Mouse (Mus musculus) brown adipose tissue, adult 24 weeks (tissue): ENCODE data around the gene Cecr2. TPM values are rescaled to one million over a fixed set of nuclear protein-coding genes. Genes with fewer than 3 reads are reported as not detected.
"Not testable (repeated sequence)": the region's sequence is repeated elsewhere in the genome, so short reads cannot be mapped to it uniquely, and the experiment has no call there.

Experiments
- H3K27ac ChIP-seq: fragments of 200-500 bp; replicated peaks from 2 replicates; pipeline ENCODE4 v1.5.1; 2012; ENCODE audit warnings: low read depth, mild to moderate bottlenecking, low read length
- H3K4me1 ChIP-seq: fragments of 200-500 bp; 2 replicates; pipeline ENCODE4 v1.6.1; 2012; ENCODE audit warnings: low read length, mixed read lengths; ENCODE audit not compliant: control insufficient read depth, insufficient read depth, insufficient read length
- H3K4me3 ChIP-seq: fragments of 200-500 bp; 2 replicates; pipeline ENCODE4 v1.5.1; 2012; ENCODE audit warnings: low read depth, mild to moderate bottlenecking, low read length, moderate library complexity; ENCODE audit not compliant: insufficient read depth
- polyA plus RNA-seq: library from polyadenylated mRNA; stranded (reverse); fragments of >200 nt; gene quantifications from 2 replicates; pipeline ENCODE4 v1.2.4, GENCODE M21; 2012; ENCODE audit not compliant: missing spikeins, insufficient read depth, insufficient read length

Cecr2 gene
- polyA plus RNA-seq, 1 experiment: 8.7 TPM

DNA sequence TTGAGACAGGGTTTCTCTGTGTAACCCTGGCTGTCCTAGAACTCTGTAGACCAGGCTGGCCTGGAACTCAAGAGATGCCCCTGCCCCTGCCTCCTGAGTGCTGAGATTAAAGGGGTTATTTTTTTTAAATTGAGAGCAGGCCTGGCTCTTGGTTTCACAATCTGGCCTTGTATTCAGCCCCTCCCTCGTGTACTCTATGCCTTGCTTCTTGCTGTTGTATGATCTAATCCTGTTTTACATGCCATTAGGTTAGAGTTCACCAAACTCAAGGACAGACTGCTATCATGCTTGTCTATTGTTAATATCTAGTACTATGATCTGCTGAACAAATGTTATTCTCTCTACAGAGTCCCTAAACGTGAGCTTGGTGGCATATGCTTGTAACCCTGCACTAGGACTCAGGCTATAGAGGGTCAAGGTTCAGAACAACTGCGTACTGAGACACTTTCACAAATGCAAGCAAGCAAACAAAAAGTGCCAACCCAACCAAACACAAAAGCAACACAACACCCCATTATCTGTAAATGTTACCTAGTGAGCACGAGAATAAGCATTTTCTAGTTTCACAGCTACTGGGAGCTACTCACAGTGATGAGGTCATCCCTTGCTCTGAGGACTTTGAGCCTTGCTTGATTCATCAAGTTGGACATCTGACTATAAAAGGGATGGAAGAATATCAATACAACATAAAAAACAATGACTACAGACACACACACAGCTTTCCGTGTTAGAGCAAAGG, 141.0 kb downstream of the Cecr2 start:
- H3K4me1 ChIP-seq: no peaks in the 10 kb centered on the region
- peak overlapping the region; percentile 33; the same call in 1 of the 2 replicates for H3K27ac ChIP-seq
- H3K4me3 ChIP-seq: no peak overlapping the region

GRCm38 (mm10) chr6:120807738-120808081, 141.5 kb downstream of the Cecr2 start:
- H3K4me3 ChIP-seq: no peak overlapping the region
- peak overlapping the region; percentile 33; the same call in 1 of the 2 replicates for H3K27ac ChIP-seq
- no peaks in the 10 kb centered on the region for H3K4me1 ChIP-seq

DNA sequence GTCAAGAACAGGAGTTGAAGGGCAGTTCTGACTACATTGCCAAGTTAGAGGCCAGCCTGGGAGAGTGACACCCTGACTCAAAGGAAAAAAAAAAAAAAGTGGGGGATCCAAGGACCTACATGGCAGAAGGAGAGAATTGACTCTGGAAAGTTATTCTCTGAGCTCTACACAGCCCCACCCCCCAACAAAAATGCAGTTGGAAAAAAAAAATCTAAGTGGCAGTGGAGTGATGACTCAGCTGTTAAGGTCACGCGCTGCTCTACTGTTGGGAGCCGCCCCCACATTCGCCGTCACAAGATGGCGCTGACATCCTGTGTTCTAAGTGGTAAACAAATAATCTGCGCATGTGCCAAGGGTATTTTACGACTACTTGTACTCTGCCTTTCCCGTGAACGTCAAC, 145.8 kb downstream of the Cecr2 start:
- not testable (repeated sequence) for H3K4me1 ChIP-seq, H3K4me3 ChIP-seq, H3K27ac ChIP-seq

DNA sequence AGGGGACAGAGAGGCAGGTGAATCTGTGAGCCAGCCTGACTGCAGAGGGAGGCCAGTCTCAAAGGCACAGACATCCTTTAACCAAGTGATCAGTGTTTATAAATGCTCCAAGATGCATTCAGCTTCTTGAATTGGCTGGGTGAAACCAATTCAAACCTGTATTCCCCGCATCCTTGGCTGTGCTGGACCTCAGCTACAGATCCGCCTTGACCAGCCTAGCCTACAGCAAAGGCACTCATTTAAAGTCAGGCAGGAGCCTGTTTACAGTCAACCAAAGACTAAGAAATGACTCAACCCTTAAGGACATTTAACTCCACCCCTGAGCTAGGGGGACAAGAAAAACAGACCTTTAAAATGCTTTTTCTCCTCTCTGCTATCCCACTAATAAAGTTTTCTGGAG, 153.1 kb downstream of the Cecr2 start:
- no peak overlapping the region for H3K27ac ChIP-seq
- peaks cover 11% of the 10 kb centered on the region for H3K4me1 ChIP-seq
- no peak overlapping the region for H3K4me3 ChIP-seq

- H3K4me3 ChIP-seq: no peak overlapping the region
- no peak overlapping the region for H3K27ac ChIP-seq
- peaks cover 11% of the 10 kb centered on the region for H3K4me1 ChIP-seq
Observed at GRCm38 (mm10) chr6:120820144-120820543, 154.0 kb downstream of the Cecr2 start.

Other genes with a start within 250 kb of the Cecr2 start
- 2.0 and 2.2 TPM in 2 replicates for gene Il17ra, start 203.1 kb upstream of the Cecr2 start, polyA plus RNA-seq
- gene Tmem121b, start 172.6 kb upstream of the Cecr2 start, polyA plus RNA-seq: not detected in 2 replicates
- gene Hdhd5, start 135.1 kb upstream of the Cecr2 start, polyA plus RNA-seq: 10.5 and 11.9 TPM in 2 replicates
- gene Slc25a18, start 107.2 kb downstream of the Cecr2 start, polyA plus RNA-seq: not detected in 2 replicates
- 200 and 349 TPM in 2 replicates for gene Atp6v1e1, start 156.4 kb downstream of the Cecr2 start, polyA plus RNA-seq
- 56.4 and 68.8 TPM in 2 replicates for gene Bcl2l13, start 169.8 kb downstream of the Cecr2 start, polyA plus RNA-seq